Mouse (Mus musculus): ENCODE results near the gene Pcyt2. TPM values are rescaled to one million over a fixed set of nuclear protein-coding genes. Genes with fewer than 3 reads are reported as not detected.

Pcyt2 gene
- polyA plus RNA-seq, 1 experiment, result 117 TPM

- Histone ChIP-seq H3K4me3 (peak overlapping the region; percentile 68), H3ac (ENCODE audit: control insufficient read depth, insufficient read length) (peak overlapping the region; percentile 89), H3K36me3 (ENCODE audit: control insufficient read depth, insufficient read depth) (peaks cover 14% of the 10 kb centered on the region), H3K27me3 (ENCODE audit: control insufficient read depth, insufficient read depth, insufficient read length) (no peaks in the 10 kb centered on the region), H3K4me2 (ENCODE audit: low read depth) (peak overlapping the region; percentile 94), H3K79me2 (ENCODE audit: control insufficient read depth, insufficient read depth) (peaks cover 59% of the 10 kb centered on the region)
- TF ChIP-seq MYOG (IDR thresholded peaks at IDR 0.05; ENCODE audit: control insufficient read depth in 1 of 3, insufficient read depth in 1 of 3, insufficient read length in 2 of 3, low read depth in 2 of 3), result no peak
- TF ChIP-seq POLR2AphosphoS2 (IDR thresholded peaks at IDR 0.05; ENCODE audit: insufficient read length, low read depth), result no peak
- no peak for TF ChIP-seq E2F4 (IDR thresholded peaks at IDR 0.05; ENCODE audit: insufficient read depth)
- TF ChIP-seq POLR2A (IDR thresholded peaks at IDR 0.05; ENCODE audit: insufficient read length, low read depth), result no peak
- TF ChIP-seq MAX (IDR thresholded peaks at IDR 0.05; ENCODE audit: low read depth), result no peak
- TF ChIP-seq REST (IDR thresholded peaks at IDR 0.05; ENCODE audit: insufficient read depth, insufficient read length), result no peak
- TF ChIP-seq MYOD1 (IDR thresholded peaks at IDR 0.05; ENCODE audit: control insufficient read depth in 1 of 3, insufficient read length in 2 of 3, low read depth in 2 of 3), result no peak
- TF ChIP-seq SRF (IDR thresholded peaks at IDR 0.05; ENCODE audit: control insufficient read depth, insufficient read length, low read depth), result no peak
- TF ChIP-seq TCF12 (IDR thresholded peaks at IDR 0.05; ENCODE audit: insufficient read depth, poor library complexity, severe bottlenecking), result no peak
- no peak for TF ChIP-seq USF1 (IDR thresholded peaks at IDR 0.05; ENCODE audit: low read depth)
- no peak for TF ChIP-seq CEBPB (IDR thresholded peaks at IDR 0.05; ENCODE audit: insufficient read depth, poor library complexity, severe bottlenecking)
- TF ChIP-seq TCF3 (IDR thresholded peaks at IDR 0.05; ENCODE audit: insufficient read length, low read depth), result no peak
Measured at GRCm38 (mm10) chr11:120631726-120632448, 14.2 kb upstream of the Pcyt2 start.

DNA sequence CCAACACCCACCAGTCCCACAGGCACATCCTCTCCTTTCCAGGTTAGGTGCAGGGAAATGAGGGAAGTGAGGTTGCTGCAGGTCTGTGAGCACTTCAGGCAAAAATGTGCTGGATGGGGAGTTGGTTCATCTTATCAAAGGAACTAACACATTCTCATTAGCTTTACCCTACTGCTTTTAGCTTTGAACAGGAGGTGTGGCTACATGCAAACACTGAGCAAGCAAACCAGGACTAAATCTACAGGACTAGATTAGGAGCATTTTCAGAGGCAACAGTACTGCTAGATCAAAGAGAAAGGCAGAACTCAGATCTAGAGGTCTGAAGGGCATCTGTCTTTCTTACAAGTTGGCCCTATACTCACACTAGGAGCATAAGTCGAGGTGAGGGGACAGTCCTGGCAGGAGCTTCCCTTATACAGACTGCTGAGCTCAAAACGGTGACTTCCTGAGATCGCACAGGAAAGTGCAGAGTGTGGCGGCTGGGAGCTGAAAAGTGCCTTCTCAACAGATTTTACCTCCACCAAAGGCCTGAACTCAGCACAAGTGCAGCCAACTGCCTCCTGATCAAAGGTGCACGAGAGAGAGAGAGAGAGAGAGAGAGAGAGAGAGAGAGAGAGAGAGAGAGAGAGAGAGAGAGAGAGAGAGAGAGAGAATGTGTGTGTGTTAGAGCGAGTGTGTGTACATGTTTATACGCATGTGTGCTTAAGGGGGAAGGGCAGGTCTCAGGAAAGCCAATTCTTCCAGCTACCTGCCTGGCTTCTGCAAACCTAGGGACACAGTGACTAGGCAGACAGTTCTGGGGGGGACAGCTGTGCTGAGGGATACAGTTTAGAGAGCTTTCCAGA is 13.4 kb upstream of the Pcyt2 start:
- Histone ChIP-seq H3K4me3 (peak overlapping the region; percentile 68), H3K4me2 (ENCODE audit: low read depth) (peak overlapping the region; percentile 94), H3K79me2 (ENCODE audit: control insufficient read depth, insufficient read depth) (peaks cover 67% of the 10 kb centered on the region), H3K36me3 (ENCODE audit: control insufficient read depth, insufficient read depth) (peaks cover 17% of the 10 kb centered on the region), H3K27me3 (ENCODE audit: control insufficient read depth, insufficient read depth, insufficient read length) (no peaks in the 10 kb centered on the region), H3ac (ENCODE audit: control insufficient read depth, insufficient read length) (no peak overlapping the region)
- TF ChIP-seq TCF12 (IDR thresholded peaks at IDR 0.05; ENCODE audit: insufficient read depth, poor library complexity, severe bottlenecking) (no peak), MYOD1 (IDR thresholded peaks at IDR 0.05; ENCODE audit: control insufficient read depth in 1 of 3, insufficient read length in 2 of 3, low read depth in 2 of 3) (no peak), REST (IDR thresholded peaks at IDR 0.05; ENCODE audit: insufficient read depth, insufficient read length) (no peak), MYOG (IDR thresholded peaks at IDR 0.05; ENCODE audit: control insufficient read depth in 1 of 3, insufficient read depth in 1 of 3, insufficient read length in 2 of 3, low read depth in 2 of 3) (no peak), POLR2A (IDR thresholded peaks at IDR 0.05; ENCODE audit: insufficient read length, low read depth) (no peak), MAX (IDR thresholded peaks at IDR 0.05; ENCODE audit: low read depth) (no peak), TCF3 (IDR thresholded peaks at IDR 0.05; ENCODE audit: insufficient read length, low read depth) (no peak)

- Histone ChIP-seq H3K36me3 (ENCODE audit: control insufficient read depth, insufficient read depth) (peaks cover 17% of the 10 kb centered on the region), H3K4me3 (peak overlapping the region; percentile 68)
Measured at GRCm38 (mm10) chr11:120630401-120630871, 12.7 kb upstream of the Pcyt2 start.

GRCm38 (mm10) chr11:120629911-120630310 is 12.2 kb upstream of the Pcyt2 start:
- Histone ChIP-seq H3ac (ENCODE audit: control insufficient read depth, insufficient read length) (no peak overlapping the region), H3K4me3 (peak overlapping the region; percentile 68), H3K4me2 (ENCODE audit: low read depth) (peak overlapping the region; percentile 94), H3K79me2 (ENCODE audit: control insufficient read depth, insufficient read depth) (peaks cover 78% of the 10 kb centered on the region), H3K27me3 (ENCODE audit: control insufficient read depth, insufficient read depth, insufficient read length) (no peaks in the 10 kb centered on the region), H3K36me3 (ENCODE audit: control insufficient read depth, insufficient read depth) (peaks cover 17% of the 10 kb centered on the region)
- TF ChIP-seq MYOG (IDR thresholded peaks at IDR 0.05; ENCODE audit: control insufficient read depth in 1 of 3, insufficient read depth in 1 of 3, insufficient read length in 2 of 3, low read depth in 2 of 3), result no peak
- no peak for TF ChIP-seq USF1 (IDR thresholded peaks at IDR 0.05; ENCODE audit: low read depth)
- TF ChIP-seq POLR2AphosphoS2 (IDR thresholded peaks at IDR 0.05; ENCODE audit: insufficient read length, low read depth), result no peak
- no peak for TF ChIP-seq MAX (IDR thresholded peaks at IDR 0.05; ENCODE audit: low read depth)

More at GRCm38 (mm10) chr11:120630401-120630871, 12.7 kb upstream of the Pcyt2 start:
- H3ac ChIP-seq (ENCODE audit: control insufficient read depth, insufficient read length), result no peak overlapping the region
- no peaks in the 10 kb centered on the region for H3K27me3 ChIP-seq (ENCODE audit: control insufficient read depth, insufficient read depth, insufficient read length)
- TF ChIP-seq TCF3 (IDR thresholded peaks at IDR 0.05; ENCODE audit: insufficient read length, low read depth) (no peak), CEBPB (IDR thresholded peaks at IDR 0.05; ENCODE audit: insufficient read depth, poor library complexity, severe bottlenecking) (0 out of 2 replicates have a peak, but pooled peaks have one; percentile 4), REST (IDR thresholded peaks at IDR 0.05; ENCODE audit: insufficient read depth, insufficient read length) (no peak), POLR2AphosphoS2 (IDR thresholded peaks at IDR 0.05; ENCODE audit: insufficient read length, low read depth) (no peak), POLR2A (IDR thresholded peaks at IDR 0.05; ENCODE audit: insufficient read length, low read depth) (no peak), USF1 (IDR thresholded peaks at IDR 0.05; ENCODE audit: low read depth) (no peak), MYOD1 (IDR thresholded peaks at IDR 0.05; ENCODE audit: control insufficient read depth in 1 of 3, insufficient read length in 2 of 3, low read depth in 2 of 3) (no peak)
- H3K4me2 ChIP-seq (ENCODE audit: low read depth), result peak overlapping the region; percentile 94
- peaks cover 74% of the 10 kb centered on the region for H3K79me2 ChIP-seq (ENCODE audit: control insufficient read depth, insufficient read depth)
